Mouse (Mus musculus) macrophage (primary cell): ENCODE measurements around the gene Elp4. TPM values are rescaled to one million over a fixed set of nuclear protein-coding genes. Genes with fewer than 3 reads are reported as not detected.

Source experiments
- H3K27ac ChIP-seq: fragments of 350-480 bp; formaldehyde crosslinking; 2 replicates; pipeline ENCODE4 v1.9.0; 2021
- H3K36me3 ChIP-seq: fragments of 350-480 bp; formaldehyde crosslinking; 2 replicates; pipeline ENCODE4 v1.9.0; 2021; ENCODE audit errors: inconsistent target
- H3K4me3 ChIP-seq: fragments of 350-480 bp; formaldehyde crosslinking; 2 replicates; pipeline ENCODE4 v1.9.0; 2021; ENCODE audit errors: inconsistent target
- H3K79me2 ChIP-seq: fragments of 350-480 bp; formaldehyde crosslinking; 2 replicates; pipeline ENCODE4 v1.9.0; 2021; ENCODE audit errors: inconsistent target
- WGBS: methylation state at CpG from one replicate; pipeline ENCODE4 v1.1.7; 2026; ENCODE audit warnings: inconsistent platforms; ENCODE audit not compliant: missing documents; 5-methylcytosine and 5-hydroxymethylcytosine counted together
- polyA plus RNA-seq: library from polyadenylated mRNA; stranded (reverse); fragments of 250-400 nt; gene quantifications from 3 replicates; pipeline ENCODE4 v1.2.4, GENCODE M21; 2018; ENCODE audit warnings: inconsistent platforms

Elp4 gene
- polyA plus RNA-seq, 1 experiment from 2014 or later, result 3.1 TPM

DNA sequence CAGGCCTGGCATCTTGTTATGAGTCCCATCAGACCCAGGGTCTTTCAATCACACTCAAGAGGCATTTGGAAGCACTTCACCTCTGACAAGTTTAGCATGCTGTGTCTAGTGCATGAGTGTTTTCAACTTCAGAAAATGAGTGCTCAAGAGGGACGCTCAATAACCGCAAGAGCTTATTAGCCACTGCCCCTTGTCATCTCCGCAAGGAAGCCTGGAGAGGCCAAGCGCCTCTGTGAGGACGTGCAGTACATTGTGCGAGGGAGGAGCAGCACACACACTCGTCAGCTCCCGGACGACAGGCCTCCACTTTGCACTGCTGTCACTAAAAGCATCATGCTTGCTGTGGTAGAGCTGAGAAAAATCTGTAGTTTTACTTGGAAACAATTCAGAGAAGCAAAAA lies 177.7 kb downstream of the Elp4 start:
- WGBS, result over 99% methylated on average over 9 of the region's 9 CpGs

DNA sequence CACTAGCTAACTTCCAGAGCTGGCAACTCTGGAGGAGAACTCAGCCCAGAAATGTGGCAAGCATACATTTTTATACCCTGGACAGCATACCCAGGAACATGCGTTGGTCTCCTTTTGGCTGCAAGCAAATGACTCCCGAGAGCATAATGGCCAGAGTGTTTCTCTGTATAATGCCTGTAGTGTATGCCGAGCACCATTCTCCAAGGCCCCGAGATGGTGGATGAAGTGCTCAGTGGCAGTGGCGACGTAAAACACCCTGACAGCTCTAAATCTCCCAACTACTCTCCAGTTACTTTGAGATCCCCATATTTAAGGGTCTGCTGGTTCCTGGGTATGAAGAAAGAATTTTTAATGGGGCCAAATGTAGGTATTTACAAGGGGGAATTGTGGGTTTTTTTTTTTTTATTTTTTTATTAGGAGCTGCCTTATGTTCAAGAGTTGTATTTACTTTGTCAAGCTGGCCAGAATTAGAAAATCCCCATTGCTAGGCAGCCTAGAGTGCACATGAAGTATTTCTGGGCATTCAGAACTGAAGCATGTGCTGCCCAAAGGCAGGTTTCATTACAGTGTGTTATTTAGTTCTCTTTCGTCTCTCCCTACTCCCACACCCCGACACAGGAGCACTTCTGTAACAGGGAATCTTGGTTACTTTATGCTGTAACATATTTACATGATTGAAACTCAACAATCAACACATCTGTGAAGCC lies 188.8 kb downstream of the Elp4 start:
- no peak overlapping the region for H3K4me3 ChIP-seq
- no peaks in the 10 kb centered on the region for H3K36me3 ChIP-seq
- H3K27ac ChIP-seq, result no peak overlapping the region
- 94% methylated on average over 8 of the region's 8 CpGs for WGBS
- H3K79me2 ChIP-seq, result no peaks in the 10 kb centered on the region

More for the DNA sequence above, 177.7 kb downstream of the Elp4 start:
- Histone ChIP-seq H3K79me2 (no peaks in the 10 kb centered on the region), H3K4me3 (no peak overlapping the region), H3K27ac (no peak overlapping the region), H3K36me3 (no peaks in the 10 kb centered on the region)

DNA sequence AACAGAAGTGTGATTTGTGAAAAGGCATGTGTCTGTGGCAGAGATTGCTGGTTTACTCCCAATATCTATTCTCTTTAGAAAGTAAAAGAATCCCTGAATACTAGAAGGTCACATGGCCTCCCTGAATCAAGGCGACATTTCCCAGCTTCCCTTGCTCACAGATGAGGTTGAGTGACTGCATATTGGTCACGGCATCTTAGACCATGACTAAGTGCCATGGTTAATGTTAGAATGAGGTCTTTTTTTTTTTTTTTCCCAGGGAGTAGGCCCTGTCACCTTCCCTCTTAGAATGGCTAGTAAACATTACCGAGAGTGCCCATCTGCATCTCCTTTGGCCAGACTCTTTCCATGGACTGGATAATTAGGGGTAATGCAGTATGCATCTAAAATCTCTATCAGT lies 193.9 kb downstream of the Elp4 start:
- WGBS, result 100% methylated on average over 3 of the region's 3 CpGs
- Histone ChIP-seq H3K4me3 (no peak overlapping the region), H3K27ac (no peak overlapping the region), H3K36me3 (no peaks in the 10 kb centered on the region), H3K79me2 (no peaks in the 10 kb centered on the region)

DNA sequence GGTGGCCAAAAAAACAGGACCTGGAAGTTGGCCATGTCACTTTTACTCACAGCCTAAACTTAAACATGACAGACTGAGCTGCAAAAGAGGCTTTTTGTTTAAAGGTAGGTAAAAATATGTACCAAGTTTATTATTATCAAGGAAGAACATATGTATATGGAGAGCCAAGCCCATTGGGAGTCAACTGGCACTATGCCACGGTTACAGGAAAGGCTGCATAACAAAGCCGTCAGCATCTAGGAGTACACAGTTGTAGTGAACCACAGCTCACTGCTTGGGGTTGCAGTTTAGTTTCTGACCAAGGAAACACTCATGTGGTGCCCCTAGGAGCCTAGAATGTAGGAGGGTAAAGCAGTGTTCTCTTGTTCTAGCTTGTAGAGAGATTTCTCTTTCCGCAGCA lies 195.2 kb downstream of the Elp4 start:
- Histone ChIP-seq H3K27ac (no peak overlapping the region), H3K36me3 (no peaks in the 10 kb centered on the region), H3K4me3 (no peak overlapping the region), H3K79me2 (no peaks in the 10 kb centered on the region)
- WGBS, result 93% methylated on average over 3 of the region's 3 CpGs

DNA sequence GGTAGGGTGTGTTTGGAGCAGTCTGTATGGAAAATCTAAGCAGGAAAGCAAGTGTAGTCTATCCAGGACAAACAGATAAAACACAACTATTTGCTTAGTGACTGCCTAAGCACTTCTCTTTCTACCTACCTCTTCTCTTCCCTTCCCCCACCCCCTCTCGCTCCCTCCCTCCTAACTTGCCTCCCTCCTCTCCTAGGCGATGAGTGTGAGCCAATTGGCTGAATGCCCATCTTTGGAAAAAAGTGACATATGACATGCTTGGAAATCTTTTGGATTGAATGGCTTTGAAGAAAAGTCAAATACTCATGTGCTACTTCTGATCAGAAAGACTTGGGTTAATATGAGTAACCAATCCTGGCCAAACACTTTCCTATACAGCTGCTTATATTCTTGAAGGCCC lies 199.0 kb downstream of the Elp4 start:
- WGBS, result 85% methylated on average over 2 of the region's 2 CpGs
- no peaks in the 10 kb centered on the region for H3K36me3 ChIP-seq
- no peak overlapping the region for H3K27ac ChIP-seq
- no peaks in the 10 kb centered on the region for H3K79me2 ChIP-seq
- no peak overlapping the region for H3K4me3 ChIP-seq

DNA sequence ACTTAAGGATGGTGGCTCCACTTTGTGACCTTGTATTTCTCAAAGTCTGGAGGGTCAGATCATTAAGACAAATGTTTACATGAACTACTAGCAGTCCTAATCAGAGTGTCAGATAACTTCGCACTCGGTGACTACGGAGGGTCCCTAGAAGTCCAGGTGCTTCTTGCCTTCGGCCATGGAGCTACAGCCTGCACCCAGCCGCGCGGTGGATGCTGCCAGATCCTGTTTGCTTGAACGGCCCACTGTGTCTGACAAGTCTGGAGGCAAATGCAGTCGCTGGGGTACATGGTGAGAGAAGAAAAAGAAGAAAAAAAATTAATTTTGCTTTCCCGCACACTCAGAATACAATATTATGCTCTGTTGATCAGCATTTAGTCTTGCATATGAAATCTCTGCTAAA lies 201.8 kb downstream of the Elp4 start:
- Histone ChIP-seq H3K4me3 (no peak overlapping the region), H3K36me3 (no peaks in the 10 kb centered on the region), H3K79me2 (no peaks in the 10 kb centered on the region), H3K27ac (no peak overlapping the region)
- WGBS, result 89% methylated on average over 10 of the region's 10 CpGs

DNA sequence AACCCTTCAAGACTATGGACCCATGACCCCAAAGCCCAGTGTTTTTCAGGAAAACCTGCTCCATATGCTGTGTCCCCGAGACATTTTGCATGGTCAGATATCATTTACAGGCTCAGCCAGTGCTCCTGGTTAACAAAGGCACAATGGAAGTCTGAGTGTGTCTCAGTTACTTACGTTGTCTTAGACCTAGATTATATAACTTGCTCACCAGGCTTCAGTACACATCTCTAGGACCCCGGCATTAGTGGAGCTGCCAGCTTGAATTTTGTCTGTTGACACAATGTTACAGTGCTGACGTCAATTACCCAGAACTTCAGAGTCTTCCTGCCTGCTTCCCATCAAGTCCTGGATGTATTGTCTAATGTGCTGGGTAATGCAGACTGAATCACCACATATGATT lies 202.6 kb downstream of the Elp4 start:
- 94% methylated on average over 4 of the region's 4 CpGs for WGBS
- Histone ChIP-seq H3K27ac (no peak overlapping the region), H3K4me3 (no peak overlapping the region), H3K79me2 (no peaks in the 10 kb centered on the region), H3K36me3 (no peaks in the 10 kb centered on the region)

DNA sequence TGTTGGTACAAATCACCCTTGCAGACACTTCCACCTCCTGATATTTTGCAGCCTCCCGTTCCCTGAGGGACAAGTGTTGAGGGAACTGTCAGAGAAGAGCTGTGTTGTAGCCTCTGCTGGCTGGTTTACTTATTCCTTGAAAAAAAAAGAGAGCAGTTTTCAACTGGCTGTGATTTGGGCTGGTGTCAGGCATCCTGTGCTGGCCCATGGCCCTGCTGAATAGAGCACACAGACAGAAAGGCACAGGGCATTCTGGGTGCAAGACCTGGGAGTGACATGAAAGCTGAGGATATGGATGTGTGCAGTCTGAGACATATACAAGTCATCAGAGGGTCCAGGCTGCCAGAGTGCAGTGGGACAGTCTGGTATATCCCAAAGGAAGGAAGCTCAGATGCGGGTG lies 205.7 kb downstream of the Elp4 start:
- H3K4me3 ChIP-seq, result no peak overlapping the region
- H3K79me2 ChIP-seq, result no peaks in the 10 kb centered on the region
- H3K27ac ChIP-seq, result no peak overlapping the region
- 94% methylated on average over 2 of the region's 2 CpGs for WGBS
- no peaks in the 10 kb centered on the region for H3K36me3 ChIP-seq

DNA sequence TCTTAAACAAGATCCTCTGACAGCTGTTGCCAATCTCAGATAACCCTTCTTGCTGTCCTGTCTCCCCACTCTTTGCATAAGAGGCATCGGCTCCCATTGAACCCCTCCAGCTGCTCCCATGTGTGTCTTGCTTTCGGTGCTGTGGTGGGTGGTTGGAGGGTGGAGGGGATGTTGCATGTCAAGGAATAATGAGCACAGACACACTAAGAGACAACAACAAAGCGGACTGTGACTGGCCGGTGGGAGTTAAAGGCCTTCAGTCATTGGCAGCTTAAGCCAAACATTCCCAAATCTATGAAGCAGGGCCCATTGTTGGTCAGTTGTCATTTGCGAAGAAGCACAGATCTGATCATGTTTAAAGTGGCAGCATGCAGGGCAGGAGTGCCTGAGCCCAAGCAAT lies 206.6 kb downstream of the Elp4 start:
- H3K27ac ChIP-seq, result no peak overlapping the region
- no peaks in the 10 kb centered on the region for H3K36me3 ChIP-seq
- H3K4me3 ChIP-seq, result no peak overlapping the region
- H3K79me2 ChIP-seq, result no peaks in the 10 kb centered on the region
- WGBS, result 95% methylated on average over 5 of the region's 5 CpGs

DNA sequence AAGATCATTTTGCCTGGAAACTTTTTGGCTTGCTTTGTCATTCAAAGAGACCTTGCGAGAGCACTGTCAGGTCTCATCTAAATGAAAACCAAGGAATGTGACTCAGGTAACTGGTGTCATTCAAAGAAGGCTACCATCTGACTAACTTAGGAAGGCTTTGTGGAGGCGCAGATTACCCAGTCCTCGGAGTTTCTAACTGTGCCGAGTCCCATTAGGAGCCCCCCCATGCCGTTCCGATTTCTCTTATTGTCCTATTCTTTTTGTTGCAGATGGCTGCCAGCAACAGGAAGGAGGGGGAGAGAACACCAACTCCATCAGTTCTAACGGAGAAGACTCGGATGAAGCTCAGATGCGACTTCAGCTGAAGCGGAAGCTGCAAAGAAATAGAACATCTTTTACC lies 213.1 kb downstream of the Elp4 start:
- Histone ChIP-seq H3K4me3 (no peak overlapping the region), H3K36me3 (no peaks in the 10 kb centered on the region), H3K27ac (no peak overlapping the region), H3K79me2 (no peaks in the 10 kb centered on the region)
- WGBS, result 16% methylated on average over 10 of the region's 10 CpGs

DNA sequence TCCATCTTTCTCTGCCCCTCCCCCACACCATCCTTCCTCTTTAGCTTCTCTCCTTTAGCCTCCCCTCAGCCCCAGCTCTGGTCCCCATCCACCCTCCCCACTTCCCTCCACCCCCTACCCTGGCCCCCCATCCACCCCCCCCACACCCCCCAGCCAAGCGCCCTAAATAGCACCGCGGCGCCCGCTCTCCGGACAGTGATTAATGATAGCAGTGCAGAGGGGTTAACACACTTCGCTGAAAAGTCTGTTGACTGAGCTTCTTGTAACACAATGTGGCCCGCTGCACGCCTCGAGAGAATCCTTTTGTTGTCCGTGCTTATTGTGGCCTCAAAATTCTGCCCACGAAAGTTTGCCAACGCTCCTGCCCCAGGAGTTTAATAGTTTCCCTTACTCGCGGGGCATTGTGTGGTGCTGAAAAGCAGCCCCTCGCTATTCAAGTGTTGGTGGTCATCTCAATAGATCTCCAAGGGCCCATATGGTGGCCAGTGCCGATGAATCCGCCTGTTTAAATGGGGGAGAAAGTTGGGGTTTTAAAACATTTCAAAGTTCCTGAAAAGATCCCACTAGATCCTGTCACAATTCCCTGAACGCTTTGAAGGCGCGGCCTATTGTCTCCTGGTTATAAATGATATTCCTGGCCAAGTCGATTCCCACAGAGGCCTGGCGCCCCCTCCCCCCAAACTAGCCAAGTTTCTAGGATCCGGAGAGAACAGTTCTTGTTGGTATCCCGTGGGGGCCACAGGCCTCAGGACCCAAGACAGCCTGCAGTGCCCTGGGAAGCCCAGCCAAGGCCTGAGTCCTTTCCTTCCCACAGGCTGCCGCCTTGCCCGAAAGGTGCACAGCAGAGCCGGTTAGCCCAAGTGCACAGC lies 214.4 kb downstream of the Elp4 start:
- H3K4me3 ChIP-seq, result no peak overlapping the region
- H3K36me3 ChIP-seq, result no peaks in the 10 kb centered on the region
- WGBS, result 17% methylated on average over 27 of the region's 28 CpGs
- no peaks in the 10 kb centered on the region for H3K79me2 ChIP-seq
- H3K27ac ChIP-seq, result no peak overlapping the region

DNA sequence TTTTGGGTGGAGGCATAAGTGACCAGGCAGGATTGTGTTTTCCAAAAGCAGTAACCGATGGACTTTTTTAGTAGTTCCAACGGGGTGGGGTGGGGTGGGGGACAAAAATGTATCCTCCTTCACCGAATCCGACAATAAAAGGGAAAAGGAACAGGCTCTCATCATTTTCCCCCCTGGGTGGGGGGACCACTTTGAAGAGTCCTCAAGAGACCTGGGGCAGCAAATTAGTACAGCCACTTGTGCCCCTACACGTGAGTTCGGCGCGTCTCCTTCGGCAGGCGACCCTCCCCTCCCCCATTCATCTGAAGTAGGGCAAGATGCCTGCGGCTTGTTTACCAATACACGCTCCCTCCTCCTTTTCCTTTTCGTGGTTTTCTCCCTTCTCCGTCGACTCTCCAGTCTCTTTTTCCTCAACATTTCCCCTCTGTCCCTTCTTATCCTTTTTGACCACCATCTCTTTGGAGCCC lies 215.0 kb downstream of the Elp4 start:
- WGBS, result 4% methylated on average over 15 of the region's 15 CpGs
- Histone ChIP-seq H3K79me2 (no peaks in the 10 kb centered on the region), H3K36me3 (no peaks in the 10 kb centered on the region), H3K27ac (no peak overlapping the region), H3K4me3 (no peak overlapping the region)

DNA sequence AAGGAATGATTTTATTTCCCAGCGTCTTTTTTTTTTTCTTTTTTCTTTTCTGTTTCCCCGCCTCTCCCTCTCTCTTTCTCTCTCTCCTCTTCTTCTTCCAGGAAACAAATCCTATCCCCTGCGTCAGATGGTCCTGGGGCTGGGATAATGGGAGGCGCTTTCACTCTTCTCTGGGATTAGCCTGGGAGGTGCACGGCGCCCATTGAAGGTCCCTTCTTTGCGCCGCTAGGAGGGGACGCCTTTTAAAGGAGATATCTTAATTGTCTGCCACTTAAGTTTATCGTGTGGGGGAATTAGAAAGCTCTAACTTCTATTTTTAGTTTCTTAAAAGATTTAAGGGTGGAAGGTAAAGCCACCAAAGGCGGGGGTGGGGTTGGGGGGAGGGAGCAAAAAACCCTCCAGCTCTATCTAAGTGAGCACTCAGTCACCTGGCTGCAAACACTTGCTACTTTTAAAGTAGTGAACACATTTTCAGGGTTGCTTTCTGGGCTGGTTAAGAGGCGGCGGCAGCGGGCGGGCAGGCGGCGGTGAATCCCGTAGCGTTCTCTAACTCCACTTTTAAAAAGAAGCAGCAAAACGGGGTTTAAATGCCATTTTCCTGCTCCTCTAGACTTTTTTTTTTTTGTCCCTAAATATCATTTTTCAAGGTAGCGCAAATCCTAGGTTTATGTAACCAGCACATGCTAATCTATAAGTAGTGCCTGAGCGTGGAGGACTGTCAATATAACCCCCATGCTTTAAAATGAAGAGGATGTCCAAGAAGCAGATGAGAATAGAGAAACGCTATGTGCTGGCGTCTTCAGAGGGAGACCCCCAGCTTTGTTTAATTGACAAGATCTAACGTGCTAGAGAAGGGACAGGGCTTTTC lies 215.7 kb downstream of the Elp4 start:
- Histone ChIP-seq H3K27ac (no peak overlapping the region), H3K79me2 (no peaks in the 10 kb centered on the region), H3K4me3 (no peak overlapping the region), H3K36me3 (no peaks in the 10 kb centered on the region)
- 8% methylated on average over 25 of the region's 25 CpGs for WGBS

DNA sequence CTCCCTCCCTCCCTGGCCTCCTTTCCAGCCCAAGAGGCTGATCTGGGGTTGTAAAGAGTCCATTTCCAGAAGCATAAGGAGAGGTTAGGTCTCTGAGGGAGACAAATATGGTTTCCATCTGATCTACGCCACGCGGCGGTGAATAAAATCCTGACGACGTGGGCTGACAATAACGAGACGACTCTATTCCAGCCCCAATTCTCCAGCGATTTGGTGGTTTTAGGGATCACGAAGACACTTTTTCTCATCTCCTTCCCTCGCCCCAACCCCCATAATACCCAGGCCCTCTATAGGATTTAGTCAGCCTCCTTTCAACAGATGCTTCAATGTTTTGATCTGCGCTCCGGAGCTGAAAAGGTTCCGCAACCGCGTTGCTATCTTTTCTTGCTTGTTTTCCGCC lies 216.4 kb downstream of the Elp4 start:
- Histone ChIP-seq H3K79me2 (no peaks in the 10 kb centered on the region), H3K4me3 (no peak overlapping the region), H3K27ac (no peak overlapping the region), H3K36me3 (no peaks in the 10 kb centered on the region)
- 6% methylated on average over 17 of the region's 17 CpGs for WGBS
